Comparison of ENCODE assay signal across 22 mouse cellular contexts in the genomic region with DNA sequence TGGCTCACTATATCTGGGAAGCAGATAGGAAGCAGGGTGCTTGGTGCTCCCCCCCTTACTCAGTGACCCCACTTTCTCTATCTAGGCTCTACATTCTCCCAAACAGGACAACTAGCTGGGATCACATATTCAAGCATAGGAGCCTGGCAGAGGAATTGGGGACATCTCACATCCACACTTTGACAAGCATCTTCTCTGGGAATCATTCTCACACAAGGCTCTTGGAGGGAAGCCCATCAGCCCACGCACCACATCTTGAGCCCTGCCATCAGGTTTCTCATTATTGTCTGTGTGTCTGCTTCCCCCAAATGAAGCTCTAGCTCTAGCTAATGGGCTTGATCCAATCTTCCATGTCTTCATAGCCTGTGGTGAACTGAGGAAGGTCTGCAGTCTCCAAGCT.
A peak's percentile ranks its signal among the peaks of the same experiment; 100 is the strongest.
DNase-seq lines count a peak whose midpoint lies in the region; ATAC-seq lines count a peak whose summit lies in the region.
"Had no signal": no experiment of that assay in that cellular context is flagged by ENCODE, and none has a peak within 500 bp of the region (broad histone marks: within the 10 kb centered on the region; RNA-seq: fewer than 3 reads in every experiment).

No protein-coding gene starts in this region.

- 85% methylated on average over 1 of the region's 1 CpGs for WGBS in forebrain, embryonic 12.5 days
- WGBS in hindbrain, embryonic 11.5 days, result 90% methylated on average over 1 of the region's 1 CpGs

- no peak overlapping the region for H3K4me2 ChIP-seq in forebrain, embryonic 12.5 days
- H3K4me2 ChIP-seq in hindbrain, embryonic 11.5 days (replicated peaks; ENCODE audit: low read depth, low read length), result no peak overlapping the region
- H3K4me2 ChIP-seq: heart, embryonic 13.5 days had no signal

- no peak for ATAC-seq in forebrain, embryonic 12.5 days (ENCODE audit: low FRiP score)
- ATAC-seq in hindbrain, embryonic 11.5 days (ENCODE audit: low FRiP score), result no peak
- ATAC-seq: forebrain, embryonic 16.5 days; hindbrain, postnatal 0 days had no signal

- H3K36me3 ChIP-seq in forebrain, embryonic 12.5 days (replicated peaks), result no peaks in the 10 kb centered on the region
- no peaks in the 10 kb centered on the region for H3K36me3 ChIP-seq in hindbrain, embryonic 11.5 days (ENCODE audit: control insufficient read depth, insufficient read depth, low read length)
- H3K36me3 ChIP-seq: heart, embryonic 13.5 days had no signal

- H3K9ac ChIP-seq in forebrain, embryonic 12.5 days, result no peak overlapping the region
- no peak overlapping the region for H3K9ac ChIP-seq in hindbrain, embryonic 11.5 days (ENCODE audit: low read depth, low read length)
- H3K9ac ChIP-seq: heart, embryonic 13.5 days had no signal

- H3K27me3 ChIP-seq in forebrain, embryonic 12.5 days, result no peaks in the 10 kb centered on the region
- H3K27me3 ChIP-seq in hindbrain, embryonic 11.5 days (ENCODE audit: control insufficient read depth, insufficient read depth, low read length), result no peaks in the 10 kb centered on the region
- H3K27me3 ChIP-seq: CH12.LX; heart, embryonic 13.5 days; megakaryocyte, embryonic 14.5 days had no signal

- intact Hi-C loops in left cerebral cortex, postnatal 4 days (cut with DNase I), result no loop called here
- intact Hi-C loops in left cerebral cortex, postnatal 14 days (cut with DNase I), result no loop called here

- no peak overlapping the region for H3K27ac ChIP-seq in forebrain, embryonic 12.5 days
- H3K27ac ChIP-seq in hindbrain, embryonic 11.5 days (ENCODE audit: low read depth, low read length), result no peak overlapping the region
- H3K27ac ChIP-seq: heart, embryonic 13.5 days; hindbrain, postnatal 0 days had no signal

- H3K4me1 ChIP-seq in forebrain, embryonic 12.5 days, result no peaks in the 10 kb centered on the region
- no peaks in the 10 kb centered on the region for H3K4me1 ChIP-seq in hindbrain, embryonic 11.5 days (replicated peaks; ENCODE audit: control insufficient read depth, insufficient read depth, low read length)
- H3K4me1 ChIP-seq: heart, embryonic 13.5 days; megakaryocyte, embryonic 14.5 days had no signal

- no peak overlapping the region for H3K4me3 ChIP-seq in forebrain, embryonic 12.5 days (replicated peaks)
- no peak overlapping the region for H3K4me3 ChIP-seq in hindbrain, embryonic 11.5 days (ENCODE audit: low read depth, low read length)
- H3K4me3 ChIP-seq: erythroblast, embryonic 14.5 days; heart, embryonic 13.5 days; megakaryocyte, embryonic 14.5 days had no signal

- no peaks in the 10 kb centered on the region for H3K9me3 ChIP-seq in forebrain, embryonic 12.5 days
- H3K9me3 ChIP-seq in hindbrain, embryonic 11.5 days (ENCODE audit: control insufficient read depth, low read length), result no peaks in the 10 kb centered on the region
- H3K9me3 ChIP-seq: heart, embryonic 13.5 days had no signal

- peak; percentile 21 for DNase-seq in left cerebral cortex, adult 11 months (ENCODE audit: low spot score)
- no peak for DNase-seq in left cerebral cortex, postnatal 4 days
- peak; percentile 72 for DNase-seq in layer of hippocampus, adult 9-11 months
- DNase-seq in left cerebral cortex, postnatal 14 days (ENCODE audit: low spot score in 2 of 2), result peak; percentile 40 to 55
- DNase-seq in telencephalon, adult 2 months (ENCODE audit: low read depth, low spot score), result peak; percentile 59
- DNase-seq in adrenal gland, postnatal 25 days, result no peak
- no peak for DNase-seq in hindbrain, embryonic 11.5 days (ENCODE audit: low spot score)
- DNase-seq: adrenal gland, adult 2 months; cerebellum, adult 11 months; gastrocnemius, postnatal 14 days; heart, postnatal 4 days; kidney, adult 18-20 months; kidney, postnatal 25 days; lung, postnatal 14 days; thymus, adult 18-20 months had no signal

Comparison
In these comparisons a context has a peak if more than half of its experiments do, and no peak if none do; other contexts are left out.
1. DNase-seq: peak in left cerebral cortex, adult 11 months (single experiment), layer of hippocampus, adult 9-11 months (single experiment), left cerebral cortex, postnatal 14 days (2 of 2) and telencephalon, adult 2 months (single experiment); none in left cerebral cortex, postnatal 4 days (single experiment), adrenal gland, postnatal 25 days (single experiment) and hindbrain, embryonic 11.5 days (single experiment).